Mouse (Mus musculus) forebrain, postnatal 0 days (tissue): ENCODE measurements at regions not wholly inside any gene's neighbourhood (a gene's known extent, or its start where the extent isn't known, plus 50 kb on each side); places are given as distances from the start of the nearest gene placed in this dataset.

ENCODE experiments used
- ATAC-seq: fragments of 200-750 bp; cut with Nextera tagmentation; 2 replicates; pipeline ENCODE4 v1.8.0; 2017; ENCODE audit warnings: mild to moderate bottlenecking, moderate library complexity
- DNase-seq: peaks from one replicate; pipeline ENCODE4 v3.0.0-alpha.2; 2015
- H3K27ac ChIP-seq: fragments of 300-500 bp; sonication (generic); 2 replicates; pipeline ENCODE4 v1.5.1; 2014; ENCODE audit warnings: low read depth, mild to moderate bottlenecking, antibody characterized with exemption, low read length, moderate library complexity, mixed read lengths
- H3K27me3 ChIP-seq: fragments of 300-500 bp; sonication (generic); 2 replicates; pipeline ENCODE4 v1.6.1; 2014; ENCODE audit warnings: mild to moderate bottlenecking, low read length, mixed read lengths; ENCODE audit not compliant: insufficient read depth
- H3K36me3 ChIP-seq: fragments of 300-500 bp; sonication (generic); 2 replicates; pipeline ENCODE4 v1.6.1; 2014; ENCODE audit warnings: mild to moderate bottlenecking, moderate library complexity; ENCODE audit not compliant: insufficient read depth
- H3K4me1 ChIP-seq: fragments of 300-500 bp; sonication (generic); 2 replicates; pipeline ENCODE4 v1.6.1; 2014; ENCODE audit warnings: antibody characterized with exemption; ENCODE audit not compliant: insufficient read depth
- H3K4me2 ChIP-seq: fragments of 300-500 bp; sonication (generic); 2 replicates; pipeline ENCODE4 v1.6.1; 2014; ENCODE audit warnings: low read depth, mild to moderate bottlenecking, moderate library complexity
- H3K4me3 ChIP-seq: fragments of 300-500 bp; sonication (generic); 2 replicates; pipeline ENCODE4 v1.5.1; 2014; ENCODE audit warnings: low read depth, low read length, mixed read lengths
- H3K9ac ChIP-seq: fragments of 300-500 bp; sonication (generic); 2 replicates; pipeline ENCODE4 v1.6.1; 2014; ENCODE audit warnings: mild to moderate bottlenecking
- H3K9me3 ChIP-seq: fragments of 300-500 bp; sonication (generic); 2 replicates; pipeline ENCODE4 v1.6.1; 2016; ENCODE audit warnings: low read length
- CTCF ChIP-seq: sonication (generic); IDR thresholded peaks from 2 replicates; pipeline ENCODE4 v1.5.1; 2016; ENCODE audit warnings: antibody characterized with exemption, control low read depth, low read depth
- WGBS: fragments of 180-500 bp; shearing (Covaris S2); extraction: QIAGEN DNeasy Blood & Tissue Kit; methylation state at CpG from one replicate; pipeline ENCODE4 v1.1.7; 2014; 5-methylcytosine and 5-hydroxymethylcytosine counted together

DNA sequence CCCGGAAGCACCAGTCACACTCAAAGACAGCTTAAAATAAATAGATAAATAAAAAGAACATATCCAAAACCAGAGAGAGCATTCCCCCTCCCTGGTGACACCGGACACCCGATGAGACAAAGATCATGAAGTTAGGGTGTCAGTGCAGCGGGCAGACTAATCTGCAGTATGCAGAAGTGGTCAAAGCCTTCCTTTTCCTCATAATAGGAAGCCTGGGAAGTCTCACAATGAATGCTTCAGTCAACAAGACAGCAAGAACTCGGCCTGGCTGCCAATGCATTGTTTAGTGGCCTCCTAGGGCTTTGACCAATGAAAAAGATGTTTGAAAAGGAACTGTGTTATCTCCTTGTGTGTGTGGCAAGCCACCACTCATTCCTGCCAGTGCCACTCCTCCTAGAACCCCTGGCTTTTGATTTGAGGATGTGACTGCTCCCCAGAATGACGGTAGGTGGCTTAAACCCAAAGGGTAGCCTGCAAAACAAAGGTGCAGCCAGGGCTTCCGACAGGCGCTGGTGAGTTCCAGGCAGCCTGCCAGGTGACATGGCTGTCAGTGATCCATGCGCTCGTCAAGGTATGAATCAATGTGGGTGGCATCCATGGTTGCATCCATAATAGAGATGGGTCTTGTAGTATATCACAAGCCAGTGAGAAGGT, 58.1 kb upstream of the Cadm1 start:
- no peaks in the 10 kb centered on the region for H3K36me3 ChIP-seq
- no peaks in the 10 kb centered on the region for H3K4me1 ChIP-seq
- no peak for ATAC-seq
- no peaks in the 10 kb centered on the region for H3K9me3 ChIP-seq
- H3K4me3 ChIP-seq, result no peak overlapping the region
- H3K27ac ChIP-seq, result no peak overlapping the region
- no peak overlapping the region for H3K9ac ChIP-seq
- H3K27me3 ChIP-seq, result no peaks in the 10 kb centered on the region
- WGBS, result 34% methylated on average over 10 of the region's 10 CpGs
- H3K4me2 ChIP-seq, result no peak overlapping the region
- no peak for TF ChIP-seq CTCF
- no peak for DNase-seq

DNA sequence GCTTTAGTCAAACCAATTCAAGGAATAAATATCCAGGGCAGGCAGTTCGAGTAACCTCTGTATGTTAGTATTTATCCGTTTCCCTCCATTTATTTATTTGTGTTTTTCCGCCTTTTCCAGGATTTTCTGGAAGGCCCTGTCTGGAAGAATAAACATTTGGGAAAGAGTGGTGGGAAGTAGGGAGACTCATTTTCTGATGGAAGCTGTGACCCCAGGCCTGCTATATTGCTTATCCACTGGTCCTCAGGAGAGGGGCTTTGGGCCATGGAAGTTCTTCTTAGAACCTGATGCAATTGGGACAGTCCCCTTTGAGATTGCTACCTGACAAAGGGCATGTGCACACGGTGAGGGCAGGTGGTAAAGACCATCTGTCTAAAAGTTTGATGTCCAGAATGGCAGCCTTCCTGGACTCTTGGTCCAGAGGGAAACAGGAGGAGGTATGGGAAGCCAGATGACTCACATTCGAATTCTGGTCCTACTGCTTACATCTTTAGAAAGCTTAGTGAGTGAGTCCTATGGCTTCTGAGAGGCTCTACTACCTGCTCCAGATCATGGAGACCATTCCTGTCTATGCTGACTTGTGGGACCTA, 56.1 kb upstream of the Cadm1 start:
- Histone ChIP-seq H3K4me2 (no peak overlapping the region), H3K27ac (no peak overlapping the region), H3K4me3 (no peak overlapping the region), H3K9me3 (no peaks in the 10 kb centered on the region), H3K36me3 (no peaks in the 10 kb centered on the region), H3K27me3 (no peaks in the 10 kb centered on the region), H3K9ac (no peak overlapping the region), H3K4me1 (no peaks in the 10 kb centered on the region)
- DNase-seq (no peak), ATAC-seq (no peak)
- 92% methylated on average over 5 of the region's 5 CpGs for WGBS
- TF ChIP-seq CTCF, result no peak

DNA sequence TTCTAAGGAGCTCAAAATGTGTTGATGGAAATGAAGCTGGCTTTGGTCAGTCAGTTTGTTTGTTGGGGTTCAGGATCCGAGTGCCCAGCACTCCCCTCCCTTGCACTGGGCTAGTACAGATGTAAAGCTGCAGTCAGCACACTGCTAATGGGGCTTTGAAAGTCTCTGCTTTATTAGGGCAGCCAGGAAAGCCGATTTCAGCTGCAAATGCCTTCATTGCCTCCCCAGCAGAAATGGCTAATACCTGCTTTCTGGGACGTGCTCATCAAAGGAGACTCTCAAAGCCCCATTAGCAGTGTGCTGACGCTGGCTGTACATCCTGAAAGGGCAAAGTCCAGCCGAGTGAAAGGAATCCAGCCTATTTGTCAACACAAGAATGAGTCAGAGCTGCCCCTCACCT, 55.2 kb upstream of the Cadm1 start:
- 18% methylated on average over 5 of the region's 5 CpGs for WGBS

DNA sequence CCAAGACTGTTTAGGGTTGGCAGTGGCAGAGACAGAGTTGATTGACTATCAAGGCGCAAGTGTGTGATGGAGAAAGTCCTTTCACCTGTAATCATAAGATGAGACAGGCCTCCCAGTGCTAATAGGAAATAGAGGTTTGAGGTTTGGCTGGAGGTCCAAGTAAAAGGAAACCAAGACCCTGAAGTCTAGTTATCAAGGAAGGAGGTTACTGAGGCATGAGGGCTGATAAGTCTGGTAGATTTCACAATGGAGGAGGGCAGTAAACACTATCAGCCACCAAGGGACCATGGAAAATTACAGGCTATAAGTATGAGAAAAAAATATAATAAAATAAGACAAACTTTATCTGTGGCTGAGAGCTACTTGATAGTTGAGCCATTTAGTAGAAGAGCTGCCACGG, 52.1 kb upstream of the Cadm1 start:
- H3K27me3 ChIP-seq, result no peaks in the 10 kb centered on the region
- H3K36me3 ChIP-seq, result no peaks in the 10 kb centered on the region
- no peaks in the 10 kb centered on the region for H3K9me3 ChIP-seq
- H3K4me2 ChIP-seq, result no peak overlapping the region
- no peak overlapping the region for H3K9ac ChIP-seq
- H3K4me1 ChIP-seq, result no peaks in the 10 kb centered on the region
- DNase-seq (no peak), ATAC-seq (no peak)
- 98% methylated on average over 2 of the region's 2 CpGs for WGBS
- TF ChIP-seq CTCF, result no peak
- no peak overlapping the region for H3K27ac ChIP-seq
- H3K4me3 ChIP-seq, result no peak overlapping the region

More for the DNA sequence above, 55.2 kb upstream of the Cadm1 start:
- Histone ChIP-seq H3K9me3 (no peaks in the 10 kb centered on the region), H3K27me3 (no peaks in the 10 kb centered on the region), H3K4me3 (no peak overlapping the region), H3K4me2 (no peak overlapping the region), H3K27ac (no peak overlapping the region), H3K36me3 (no peaks in the 10 kb centered on the region), H3K9ac (no peak overlapping the region), H3K4me1 (no peaks in the 10 kb centered on the region)
- ATAC-seq (no peak), DNase-seq (no peak)
- TF ChIP-seq CTCF, result no peak
